Mouse (Mus musculus) Patski (cell line): ENCODE results near the gene Nedd9. TPM values are rescaled to one million over a fixed set of nuclear protein-coding genes. Genes with fewer than 3 reads are reported as not detected.

Experiments used
- ATAC-seq: fragments of 100-300 bp; one replicate; pipeline ENCODE4 v1.8.0; 2021
- CTCF ChIA-PET: fragments of 350-600 bp; sonication (Branson Sonifier 250); formaldehyde crosslinking; loops from one replicate; lab custom pipeline; 2022; ENCODE audit warnings: inconsistent platforms; lab: Charles Lee
- POLR2A ChIA-PET: fragments of 350-600 bp; sonication (Branson Sonifier 250); formaldehyde crosslinking; loops from one replicate; lab custom pipeline; 2022; ENCODE audit warnings: antibody characterized with exemption, inconsistent platforms; lab: Charles Lee
- DNase-seq: peaks from one replicate; pipeline ENCODE4 v3.0.0-alpha.2; 2011; ENCODE audit warnings: low read depth, low spot score
- H3K27me3 ChIP-seq: fragments of 371-371 bp; one replicate; pipeline ENCODE4 v1.5.1; 2021
- CTCF ChIP-seq: fragments of 100-300 bp; IDR thresholded peaks from one replicate; pipeline ENCODE4 v1.5.1; 2021
- in situ Hi-C: fragments of 300-500 bp; cut with MboI; formaldehyde crosslinking; loops from 3 replicates; pipeline ENCODE4 v1.11.1; 2018; ENCODE audit warnings: low pct_unique_long_range_greater_than_20kb, mixed read lengths
- polyA plus RNA-seq: library from polyadenylated mRNA; unstranded; gene quantifications from one replicate; pipeline ENCODE4 v1.2.3, GENCODE M21; 2021

Gene Nedd9
- polyA plus RNA-seq, 1 experiment from 2014 or later, result 21.2 TPM

GRCm38 (mm10) chr13:41386581-41386980 is 100.6 kb downstream of the Nedd9 start:
- ATAC-seq, result no peak
- no peaks in the 10 kb centered on the region for H3K27me3 ChIP-seq
- no peak for TF ChIP-seq CTCF
- in situ Hi-C loops, result no loop called here
- no peak for DNase-seq
- POLR2A ChIA-PET, result no interaction called here
- CTCF ChIA-PET, result interaction anchor here (0.6 to 1.9 kb wide), 3 partner anchors 10 to 84 kb away, joined by 3 to 5 read pairs (median 3); no protein-coding TSS in a partner anchor

GRCm38 (mm10) chr13:41384896-41385295 is 102.3 kb downstream of the Nedd9 start:
- TF ChIP-seq CTCF, result no peak
- in situ Hi-C loops, result no loop called here
- ChIA-PET POLR2A (no interaction called here), CTCF (interaction anchor here (0.9 kb wide), 1 partner anchor 16 kb away, joined by 3 read pairs; no protein-coding TSS in a partner anchor)
- no peaks in the 10 kb centered on the region for H3K27me3 ChIP-seq
- DNase-seq, result no peak
- no peak for ATAC-seq

GRCm38 (mm10) chr13:41382635-41383034 is 104.5 kb downstream of the Nedd9 start:
- no peaks in the 10 kb centered on the region for H3K27me3 ChIP-seq
- ChIA-PET CTCF (interaction anchor here (1.0 to 2.1 kb wide), 3 partner anchors 9 to 14 kb away, joined by 3 to 7 read pairs (median 6); no protein-coding TSS in a partner anchor), POLR2A (no interaction called here)
- in situ Hi-C loops, result no loop called here
- TF ChIP-seq CTCF, result no peak
- DNase-seq, result no peak
- ATAC-seq, result no peak

- ATAC-seq, result no peak
- in situ Hi-C loops, result no loop called here
- TF ChIP-seq CTCF, result no peak
- ChIA-PET CTCF (interaction anchor here (1.0 to 2.1 kb wide), 3 partner anchors 10 to 14 kb away, joined by 3 to 7 read pairs (median 6); no protein-coding TSS in a partner anchor), POLR2A (no interaction called here)
- H3K27me3 ChIP-seq, result no peaks in the 10 kb centered on the region
- no peak for DNase-seq
These were observed 105.2 kb downstream of the Nedd9 start for GRCm38 (mm10) chr13:41381806-41382546.

GRCm38 (mm10) chr13:41381041-41381805 is 105.9 kb downstream of the Nedd9 start:
- in situ Hi-C loops, result no loop called here
- ChIA-PET CTCF (interaction anchor here (1.9 to 2.1 kb wide), 2 partner anchors 11 to 13 kb away, joined by 6 to 7 read pairs; no protein-coding TSS in a partner anchor), POLR2A (no interaction called here)
- TF ChIP-seq CTCF, result no peak
- ATAC-seq, result no peak
- H3K27me3 ChIP-seq, result no peaks in the 10 kb centered on the region
- no peak for DNase-seq

DNA sequence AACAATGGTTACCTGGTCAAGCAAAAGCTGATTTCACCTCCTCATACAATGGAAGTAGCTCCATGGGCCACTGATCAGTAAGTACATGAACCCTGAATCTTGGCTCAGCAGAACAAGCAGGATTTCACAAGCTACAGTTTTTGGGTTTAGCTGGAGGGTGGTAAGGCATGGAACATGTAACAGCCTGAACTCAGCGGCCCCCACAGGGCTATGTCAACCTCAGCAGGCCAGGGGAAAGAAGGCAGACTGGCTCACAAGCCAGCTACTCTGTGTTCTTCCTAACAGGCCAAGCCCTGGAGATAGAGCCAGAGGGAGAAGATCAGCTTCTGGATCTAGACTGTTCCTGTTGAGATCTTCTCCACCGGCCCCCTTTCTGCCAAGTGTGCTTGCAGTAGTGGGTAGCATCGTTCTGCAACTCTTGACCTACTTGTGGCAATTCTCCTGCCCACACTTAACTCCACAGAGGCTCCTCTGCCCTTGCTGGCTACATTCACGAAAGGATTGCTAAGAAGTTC is 107.2 kb downstream of the Nedd9 start:
- H3K27me3 ChIP-seq, result no peaks in the 10 kb centered on the region
- no peak for TF ChIP-seq CTCF
- POLR2A ChIA-PET, result interaction anchor here (0.7 kb wide), 1 partner anchor 28 kb away, joined by 3 read pairs; no protein-coding TSS in a partner anchor
- in situ Hi-C loops, result no loop called here
- DNase-seq, result no peak
- no peak for ATAC-seq
- CTCF ChIA-PET, result interaction anchor here (0.9 kb wide), 1 partner anchor 11 kb away, joined by 3 read pairs; no protein-coding TSS in a partner anchor

DNA sequence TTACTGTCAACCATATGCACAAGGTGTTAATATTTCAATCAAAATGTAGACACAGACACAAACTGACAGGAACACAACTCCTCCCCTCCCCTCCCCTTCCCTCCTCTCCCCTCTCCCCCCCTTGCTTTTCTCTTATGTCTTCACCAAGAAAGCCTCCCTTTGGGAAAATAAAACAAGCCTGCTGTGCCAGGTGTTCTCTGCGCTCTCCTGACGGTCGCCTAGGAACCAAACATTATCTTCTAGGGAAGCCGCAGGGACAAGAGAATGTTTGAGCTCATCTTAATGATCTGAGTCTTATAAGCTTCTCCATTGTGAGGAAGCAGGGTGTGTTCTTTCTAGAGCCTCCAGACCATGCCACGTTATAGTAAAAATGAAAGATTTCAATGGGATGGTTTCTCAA is 108.7 kb downstream of the Nedd9 start:
- H3K27me3 ChIP-seq, result no peaks in the 10 kb centered on the region
- POLR2A ChIA-PET, result no interaction called here
- ATAC-seq, result no peak
- in situ Hi-C loops, result no loop called here
- TF ChIP-seq CTCF, result no peak
- no peak for DNase-seq
- CTCF ChIA-PET, result no interaction called here

DNA sequence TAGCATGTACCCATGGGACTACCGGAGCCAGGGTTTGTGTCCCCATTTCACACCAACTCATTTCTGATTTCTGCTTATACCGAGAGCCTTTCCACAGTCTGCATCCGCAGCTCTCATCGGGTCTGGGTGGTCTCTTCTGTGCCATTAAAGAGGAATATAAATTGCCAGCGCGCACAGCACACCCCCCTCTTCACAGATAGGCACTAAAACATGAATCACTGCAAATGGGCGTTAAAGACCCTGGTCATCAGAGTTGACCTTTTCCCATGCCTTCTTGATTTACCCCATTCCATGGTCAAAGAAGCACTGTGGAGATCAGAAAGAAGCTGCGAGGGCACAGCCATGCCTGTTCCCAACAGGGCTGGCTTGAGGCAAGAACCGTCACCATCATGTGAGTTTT is 109.3 kb downstream of the Nedd9 start:
- ChIA-PET POLR2A (interaction anchor here (0.6 kb wide), 1 partner anchor 25 kb away, joined by 6 read pairs; no protein-coding TSS in a partner anchor), CTCF (no interaction called here)
- DNase-seq, result no peak
- ATAC-seq, result no peak
- in situ Hi-C loops, result no loop called here
- no peaks in the 10 kb centered on the region for H3K27me3 ChIP-seq
- no peak for TF ChIP-seq CTCF

DNA sequence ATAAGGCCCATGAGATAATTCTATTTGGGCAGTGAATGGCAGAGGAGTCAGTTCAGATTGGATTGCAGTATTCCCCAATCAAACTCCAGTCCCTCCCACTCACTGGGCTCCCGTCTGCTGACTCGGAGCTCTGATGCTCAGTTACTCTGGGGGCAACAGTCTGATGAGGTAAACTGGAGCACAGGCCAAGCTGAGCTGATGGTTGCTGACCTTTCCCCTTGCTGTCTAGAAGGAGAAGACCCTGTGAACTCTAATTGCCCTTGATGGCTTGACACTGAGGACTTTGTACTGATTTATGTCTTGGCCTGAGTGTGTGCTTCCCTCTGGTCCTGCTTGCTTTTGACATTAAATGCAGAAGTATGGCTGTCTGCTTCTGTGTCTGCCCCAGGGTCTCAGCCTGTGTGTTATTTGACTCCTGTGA is 110.1 kb downstream of the Nedd9 start:
- POLR2A ChIA-PET, result interaction anchor here (0.6 kb wide), 1 partner anchor 26 kb away, joined by 6 read pairs; no protein-coding TSS in a partner anchor

GRCm38 (mm10) chr13:41376111-41376510 is 111.1 kb downstream of the Nedd9 start:
- ChIA-PET POLR2A (no interaction called here), CTCF (no interaction called here)
- DNase-seq, result no peak
- H3K27me3 ChIP-seq, result no peaks in the 10 kb centered on the region
- no peak for ATAC-seq
- in situ Hi-C loops, result no loop called here
- no peak for TF ChIP-seq CTCF

More for the DNA sequence above, 110.1 kb downstream of the Nedd9 start:
- in situ Hi-C loops, result no loop called here
- DNase-seq, result no peak
- no peaks in the 10 kb centered on the region for H3K27me3 ChIP-seq
- ATAC-seq, result no peak
- no peak for TF ChIP-seq CTCF
- CTCF ChIA-PET, result no interaction called here
